ENCODE assay signal across 16 mouse cellular contexts in the genomic region with DNA sequence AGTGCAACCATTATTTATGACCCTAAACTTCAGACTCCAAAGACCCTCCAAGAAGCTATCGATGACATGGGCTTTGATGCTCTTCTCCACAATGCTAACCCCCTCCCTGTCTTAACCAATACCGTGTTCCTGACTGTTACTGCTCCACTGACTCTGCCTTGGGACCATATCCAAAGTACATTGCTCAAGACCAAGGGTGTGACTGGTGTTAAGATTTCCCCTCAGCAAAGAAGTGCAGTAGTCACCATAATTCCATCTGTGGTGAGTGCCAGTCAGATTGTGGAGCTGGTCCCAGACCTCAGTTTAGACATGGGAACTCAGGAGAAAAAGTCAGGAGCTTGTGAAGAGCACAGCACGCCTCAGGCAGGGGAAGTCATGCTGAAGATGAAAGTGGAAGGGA. TPM values are rescaled to one million over a fixed set of nuclear protein-coding genes. Genes with fewer than 3 reads are reported as not detected.
DNase-seq lines count a peak whose midpoint lies in the region; ATAC-seq lines count a peak whose summit lies in the region.
"Had no signal": no experiment of that assay in that cellular context is flagged by ENCODE, and none has a peak within 500 bp of the region (broad histone marks: within the 10 kb centered on the region; RNA-seq: fewer than 3 reads in every experiment).

No protein-coding gene starts in this region.

- H3K4me1 ChIP-seq in intestine, embryonic 16.5 days (ENCODE audit: control insufficient read depth, insufficient read depth, low read length) = peaks cover 4% of the 10 kb centered on the region; the same call in 1 of the 2 replicates
- H3K4me1 ChIP-seq in limb, embryonic 10.5 days = peaks cover 5% of the 10 kb centered on the region; the same call in 1 of the 2 replicates
- H3K4me1 ChIP-seq: neural tube, embryonic 13.5 days had no signal

- no peak overlapping the region for H3K9ac ChIP-seq in intestine, embryonic 16.5 days (ENCODE audit: low read depth, low read length)
- H3K9ac ChIP-seq: forebrain, embryonic 12.5 days; liver, embryonic 14.5 days; neural tube, embryonic 13.5 days had no signal

- no peak overlapping the region for H3K27ac ChIP-seq in intestine, embryonic 16.5 days (ENCODE audit: low read length)
- H3K27ac ChIP-seq in limb, embryonic 10.5 days = no peak overlapping the region
- H3K27ac ChIP-seq: forebrain, embryonic 12.5 days; liver, embryonic 14.5 days; neural tube, embryonic 13.5 days had no signal

- ATAC-seq in intestine, embryonic 16.5 days = peak; percentile 59; the same call in 1 of the 2 replicates
- ATAC-seq: CD4-positive, CD25-positive, alpha-beta regulatory T cell, adult 4 months had no signal

- no peaks in the 10 kb centered on the region for H3K9me3 ChIP-seq in intestine, embryonic 16.5 days (ENCODE audit: control insufficient read depth, low read length)
- no peaks in the 10 kb centered on the region for H3K9me3 ChIP-seq in limb, embryonic 10.5 days (replicated peaks)
- H3K9me3 ChIP-seq: forebrain, embryonic 12.5 days; neural tube, embryonic 13.5 days had no signal

- WGBS in intestine, embryonic 16.5 days = 78% methylated on average over 3 of the region's 3 CpGs
- 85% methylated on average over 3 of the region's 3 CpGs for WGBS in limb, embryonic 10.5 days

- H3K4me3 ChIP-seq in intestine, embryonic 16.5 days (ENCODE audit: low read length) = no peak overlapping the region
- H3K4me3 ChIP-seq in limb, embryonic 10.5 days = no peak overlapping the region
- H3K4me3 ChIP-seq: forebrain, embryonic 12.5 days; neural tube, embryonic 13.5 days had no signal

- H3K36me3 ChIP-seq in intestine, embryonic 16.5 days (ENCODE audit: control insufficient read depth, insufficient read depth, low read length) = no peaks in the 10 kb centered on the region
- peaks cover 12% of the 10 kb centered on the region for H3K36me3 ChIP-seq in limb, embryonic 10.5 days
- H3K36me3 ChIP-seq: forebrain, embryonic 12.5 days had no signal

- no peak overlapping the region for H3K4me2 ChIP-seq in intestine, embryonic 16.5 days (ENCODE audit: low read depth, low read length)
- H3K4me2 ChIP-seq: forebrain, embryonic 12.5 days; neural tube, embryonic 13.5 days had no signal

- intact Hi-C loops in heart, postnatal 14 days (cut with DNase I) = no loop called here

- H3K27me3 ChIP-seq in intestine, embryonic 16.5 days (replicated peaks; ENCODE audit: control insufficient read depth, insufficient read depth, low read length) = no peaks in the 10 kb centered on the region
- peaks cover 54% of the 10 kb centered on the region for H3K27me3 ChIP-seq in limb, embryonic 10.5 days (ENCODE audit: low read depth, poor library complexity, severe bottlenecking)
- H3K27me3 ChIP-seq: forebrain, embryonic 12.5 days; neural tube, embryonic 13.5 days had no signal

- peak; percentile 9 for DNase-seq in heart, adult 8-10 months (ENCODE audit: low spot score)
- no peak for DNase-seq in heart, postnatal 14 days
- DNase-seq in NIH3T3 (ENCODE audit: low read depth) = peak; percentile 58
- peak; percentile 4 for DNase-seq in lung, postnatal 10 days
- no peak for DNase-seq in layer of hippocampus, postnatal 14 days (ENCODE audit: low spot score in 2 of 2)
- DNase-seq in limb, embryonic 10.5 days (ENCODE audit: low spot score) = no peak
- DNase-seq: cerebellum, adult 18-20 months; heart, postnatal 4 days; layer of hippocampus, postnatal 36 days; left cerebral cortex, postnatal 4 days; retina, postnatal 1 day had no signal

RNA-seq across cellular contexts. Expression of gene Tlr13, which starts 57.9 kb away (rescaled TPM):
- 1 to 10 TPM; 1.1 to 2.2 (median 1.1) TPM for total RNA-seq in heart, adult 8-10 months (2022)
- 1 to 10 TPM; 1.5 to 1.7 TPM for total RNA-seq in heart, postnatal 14 days (2021)
- polyA plus RNA-seq in intestine, embryonic 16.5 days (2015; fragmentation: Nextera tagmentation; extraction: Ambion mirVana) = 0.67 and 0.89 TPM in 2 replicates
- total RNA-seq in layer of hippocampus, postnatal 14 days (2021) = 1 to 10 TPM; 1.2 to 2.0 TPM
- 0.04 and 0.06 TPM in 2 replicates for polyA plus RNA-seq in limb, embryonic 10.5 days (2016; fragmentation: Nextera tagmentation; extraction: Ambion mirVana)
- polyA plus RNA-seq: CD4-positive, CD25-positive, alpha-beta regulatory T cell, adult 4 months had no signal

RNA-seq across cellular contexts. Expression of gene Atp7a, which starts 58.1 kb away (rescaled TPM):
- 1 to 10 TPM; 5.2 to 6.9 (median 6.2) TPM for total RNA-seq in heart, adult 8-10 months (2022)
- 10 to 100 TPM in 1 of 2 experiments, 1 to 10 TPM in 1; 9.0 to 10.5 TPM for total RNA-seq in heart, postnatal 14 days (2021)
- 17.0 and 18.1 TPM in 2 replicates for polyA plus RNA-seq in intestine, embryonic 16.5 days (2015; fragmentation: Nextera tagmentation; extraction: Ambion mirVana)
- 10 to 100 TPM in 1 of 2 experiments, 1 to 10 TPM in 1; 8.7 to 11.3 TPM for total RNA-seq in layer of hippocampus, postnatal 14 days (2021)
- polyA plus RNA-seq in limb, embryonic 10.5 days (2016; fragmentation: Nextera tagmentation; extraction: Ambion mirVana) = 27.4 and 34.6 TPM in 2 replicates

Comparison
In these comparisons a context has a peak if more than half of its experiments do, and no peak if none do; other contexts are left out.
1. DNase-seq: peak in heart, adult 8-10 months (single experiment), NIH3T3 (single experiment) and lung, postnatal 10 days (single experiment); none in heart, postnatal 14 days (0 of 2), layer of hippocampus, postnatal 14 days (0 of 2) and limb, embryonic 10.5 days (single experiment).